In the genomic region with DNA sequence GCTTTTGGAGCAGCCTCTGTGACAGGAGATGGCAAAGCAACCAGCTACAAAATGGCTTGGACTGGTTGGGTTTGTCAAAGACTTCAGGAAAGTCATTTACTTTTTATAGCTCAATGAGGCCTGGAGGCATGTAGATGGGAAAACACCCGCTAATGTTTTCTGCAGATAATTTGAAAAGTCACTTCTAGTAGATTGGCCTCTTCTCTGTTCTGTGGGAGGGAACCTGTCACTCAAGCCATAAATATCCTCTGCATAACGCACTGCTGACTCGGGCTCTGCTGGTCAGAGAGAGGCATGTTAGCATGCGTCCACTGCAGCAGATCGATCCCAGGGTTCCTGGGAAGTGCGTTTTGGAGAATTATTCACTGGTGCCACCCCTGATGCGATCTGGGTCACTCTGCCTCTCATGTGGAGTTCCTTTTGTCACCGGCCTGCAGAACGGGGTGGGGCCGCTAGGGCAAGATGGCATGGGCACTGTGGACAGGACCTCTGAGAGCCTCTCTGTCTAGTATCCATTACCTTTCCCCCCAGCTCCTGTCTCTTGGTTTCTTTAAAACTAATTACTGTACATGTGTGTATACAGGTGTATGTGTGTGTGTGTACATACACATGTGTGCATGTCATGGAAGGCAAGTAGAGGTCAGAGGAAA, we compare ENCODE assay signal across 19 mouse cellular contexts.
A peak's percentile ranks its signal among the peaks of the same experiment; 100 is the strongest.
DNase-seq lines count a peak whose midpoint lies in the region; ATAC-seq and TF ChIP-seq lines count a peak whose summit lies in the region.
"Had no signal": no experiment of that assay in that cellular context is flagged by ENCODE, and none has a peak within 500 bp of the region (broad histone marks: within the 10 kb centered on the region; RNA-seq: fewer than 3 reads in every experiment).

No protein-coding gene starts in this region.

- H3K4me2 ChIP-seq in heart, embryonic 11.5 days = no peak overlapping the region
- no peak overlapping the region for H3K4me2 ChIP-seq in kidney, postnatal 0 days (ENCODE audit: low read length)
- H3K4me2 ChIP-seq in liver, postnatal 0 days (ENCODE audit: low read depth, low read length) = no peak overlapping the region; the same call in 1 of the 2 replicates
- H3K4me2 ChIP-seq: forebrain, embryonic 13.5 days; kidney, embryonic 15.5 days; limb, embryonic 12.5 days; neural tube, embryonic 15.5 days had no signal

- no peaks in the 10 kb centered on the region for H3K9me3 ChIP-seq in heart, embryonic 11.5 days (replicated peaks; ENCODE audit: control insufficient read depth, low read length)
- H3K9me3 ChIP-seq in kidney, postnatal 0 days (replicated peaks; ENCODE audit: low read length) = no peaks in the 10 kb centered on the region
- no peaks in the 10 kb centered on the region for H3K9me3 ChIP-seq in liver, postnatal 0 days (ENCODE audit: low read length)
- H3K9me3 ChIP-seq: forebrain, embryonic 13.5 days; kidney, embryonic 15.5 days; limb, embryonic 12.5 days; neural tube, embryonic 15.5 days had no signal

- no peaks in the 10 kb centered on the region for H3K27me3 ChIP-seq in heart, embryonic 11.5 days (ENCODE audit: control insufficient read depth, insufficient read depth, low read length)
- H3K27me3 ChIP-seq in heart, adult 2 months (ENCODE audit: control insufficient read depth, insufficient read depth, low read length) = no peaks in the 10 kb centered on the region
- no peaks in the 10 kb centered on the region for H3K27me3 ChIP-seq in kidney, postnatal 0 days (ENCODE audit: insufficient read depth, low read length)
- H3K27me3 ChIP-seq in liver, postnatal 0 days (ENCODE audit: insufficient read depth, low read length) = no peaks in the 10 kb centered on the region
- H3K27me3 ChIP-seq: forebrain, embryonic 13.5 days; kidney, embryonic 15.5 days; limb, embryonic 12.5 days; neural tube, embryonic 15.5 days had no signal

- TF ChIP-seq CTCF in heart, adult 2 months (IDR thresholded peaks at IDR 0.05) = no peak
- TF ChIP-seq CTCF in kidney, postnatal 0 days (IDR thresholded peaks at IDR 0.05; ENCODE audit: low read depth) = no peak
- TF ChIP-seq CTCF in liver, postnatal 0 days (IDR thresholded peaks at IDR 0.05; ENCODE audit: low read depth) = no peak

- no peak for TF ChIP-seq POLR2A in heart, adult 2 months (IDR thresholded peaks at IDR 0.05; ENCODE audit: insufficient read depth, low read depth, low read length)

- TF ChIP-seq EP300 in heart, adult 2 months (IDR thresholded peaks at IDR 0.05; ENCODE audit: insufficient read depth, low read depth, low read length) = no peak
- peak; percentile 57; the same call in 1 of the 2 replicates for TF ChIP-seq EP300 in liver, postnatal 0 days (IDR thresholded peaks at IDR 0.05; ENCODE audit: low read depth)

- H3K4me1 ChIP-seq in heart, embryonic 11.5 days (ENCODE audit: control insufficient read depth, insufficient read depth, low read length) = peaks cover 27% of the 10 kb centered on the region
- peaks cover 7% of the 10 kb centered on the region for H3K4me1 ChIP-seq in heart, adult 2 months (ENCODE audit: control insufficient read depth, insufficient read depth, low read length)
- 0 out of 2 replicates have a peak, but pooled peaks cover 8% of the 10 kb centered on the region for H3K4me1 ChIP-seq in kidney, postnatal 0 days (replicated peaks; ENCODE audit: insufficient read depth, low read length)
- H3K4me1 ChIP-seq in liver, postnatal 0 days (ENCODE audit: insufficient read depth) = peaks cover 19% of the 10 kb centered on the region
- H3K4me1 ChIP-seq: forebrain, embryonic 13.5 days; limb, embryonic 12.5 days; neural tube, embryonic 15.5 days had no signal

- H3K4me3 ChIP-seq in heart, embryonic 11.5 days (ENCODE audit: low read depth, low read length) = no peak overlapping the region
- no peak overlapping the region for H3K4me3 ChIP-seq in heart, adult 2 months
- H3K4me3 ChIP-seq in kidney, postnatal 0 days (replicated peaks; ENCODE audit: low read depth, low read length) = no peak overlapping the region
- H3K4me3 ChIP-seq in liver, postnatal 0 days (ENCODE audit: low read depth, low read length) = no peak overlapping the region
- H3K4me3 ChIP-seq: forebrain, embryonic 13.5 days; kidney, embryonic 15.5 days; limb, embryonic 12.5 days; neural tube, embryonic 15.5 days had no signal

- no peak for DNase-seq in heart, adult 2 months
- peak; percentile 37 for DNase-seq in kidney, postnatal 0 days (ENCODE audit: low spot score)
- no peak for DNase-seq in kidney, adult 18-20 months
- peak; percentile 16 for DNase-seq in liver
- no peak for DNase-seq in liver, postnatal 0 days
- no peak for DNase-seq in thymus, adult 18-20 months
- no peak for DNase-seq in urinary bladder, postnatal 14 days (ENCODE audit: low spot score)
- DNase-seq: cerebellum, adult 18-20 months; gastrocnemius, postnatal 25 days; right cerebral cortex, postnatal 25 days; thymus, postnatal 4 days had no signal

- intact Hi-C loops in heart, adult 2 months (cut with DNase I) = loop anchor here (5.0 kb wide), 1 partner anchor 48 kb away; no protein-coding TSS in a partner anchor

- peak overlapping the region; percentile 63 for H3K27ac ChIP-seq in heart, embryonic 11.5 days (ENCODE audit: low read depth, low read length)
- no peak overlapping the region for H3K27ac ChIP-seq in heart, adult 2 months
- no peak overlapping the region for H3K27ac ChIP-seq in kidney, postnatal 0 days
- no peak overlapping the region for H3K27ac ChIP-seq in liver, postnatal 0 days (ENCODE audit: low read depth)
- H3K27ac ChIP-seq: forebrain, embryonic 13.5 days; kidney, embryonic 15.5 days; limb, embryonic 12.5 days; neural tube, embryonic 15.5 days had no signal

- H3K9ac ChIP-seq in heart, embryonic 11.5 days (ENCODE audit: low read depth, low read length) = no peak overlapping the region
- no peak overlapping the region for H3K9ac ChIP-seq in heart, adult 2 months (ENCODE audit: low read depth, low read length)
- H3K9ac ChIP-seq in kidney, postnatal 0 days (ENCODE audit: low read depth, low read length) = no peak overlapping the region
- H3K9ac ChIP-seq in liver, postnatal 0 days (replicated peaks) = no peak overlapping the region
- H3K9ac ChIP-seq: forebrain, embryonic 13.5 days; kidney, embryonic 15.5 days; limb, embryonic 12.5 days; neural tube, embryonic 15.5 days had no signal

- H3K79me2 ChIP-seq in heart, adult 2 months (replicated peaks; ENCODE audit: control insufficient read depth, insufficient read depth, low read length) = no peaks in the 10 kb centered on the region

- WGBS in heart, embryonic 11.5 days (ENCODE audit: insufficient replicate concordance) = 60% methylated on average over 10 of the region's 10 CpGs
- 54% methylated on average over 10 of the region's 10 CpGs for WGBS in heart, adult 2 months
- 33% methylated on average over 10 of the region's 10 CpGs for WGBS in kidney, postnatal 0 days
- WGBS in liver, postnatal 0 days (ENCODE audit: insufficient replicate concordance) = 64% methylated on average over 10 of the region's 10 CpGs

- no peak for ATAC-seq in heart, embryonic 11.5 days (replicated peaks; ENCODE audit: insufficient number of reproducible peaks, low FRiP score, low TSS enrichment)
- ATAC-seq in kidney, postnatal 0 days (replicated peaks; ENCODE audit: low FRiP score, low read depth) = no peak
- ATAC-seq in liver, postnatal 0 days = peak; percentile 22; the same call in 1 of the 2 replicates
- ATAC-seq: CD4-positive, CD25-positive, alpha-beta regulatory T cell, adult 4 months; forebrain, embryonic 13.5 days; hindbrain, embryonic 16.5 days; midbrain, embryonic 16.5 days had no signal

- H3K36me3 ChIP-seq in heart, embryonic 11.5 days (ENCODE audit: control insufficient read depth, insufficient read depth, low read length) = no peaks in the 10 kb centered on the region
- H3K36me3 ChIP-seq in heart, adult 2 months (ENCODE audit: control insufficient read depth, insufficient read depth, low read length) = no peaks in the 10 kb centered on the region
- no peaks in the 10 kb centered on the region for H3K36me3 ChIP-seq in kidney, postnatal 0 days (ENCODE audit: insufficient read depth, low read length)
- no peaks in the 10 kb centered on the region for H3K36me3 ChIP-seq in liver, postnatal 0 days (replicated peaks; ENCODE audit: insufficient read depth, low read length)
- H3K36me3 ChIP-seq: kidney, embryonic 15.5 days; limb, embryonic 12.5 days; neural tube, embryonic 15.5 days had no signal

Comparison
In these comparisons a context has a peak if more than half of its experiments do, and no peak if none do; other contexts are left out.
1. DNase-seq: peak in kidney, postnatal 0 days (single experiment) and liver (single experiment); none in heart, adult 2 months (0 of 2), kidney, adult 18-20 months (single experiment), liver, postnatal 0 days (single experiment), thymus, adult 18-20 months (0 of 2) and urinary bladder, postnatal 14 days (single experiment).